Mouse (Mus musculus): ENCODE data around the gene Fam227a. TPM values are rescaled to one million over a fixed set of nuclear protein-coding genes. Genes with fewer than 3 reads are reported as not detected.

The Fam227a gene
- 0.60 and 0.93 TPM in 2 replicates for polyA plus RNA-seq (2016; fragmentation: Nextera tagmentation; extraction: Ambion mirVana)

DNA sequence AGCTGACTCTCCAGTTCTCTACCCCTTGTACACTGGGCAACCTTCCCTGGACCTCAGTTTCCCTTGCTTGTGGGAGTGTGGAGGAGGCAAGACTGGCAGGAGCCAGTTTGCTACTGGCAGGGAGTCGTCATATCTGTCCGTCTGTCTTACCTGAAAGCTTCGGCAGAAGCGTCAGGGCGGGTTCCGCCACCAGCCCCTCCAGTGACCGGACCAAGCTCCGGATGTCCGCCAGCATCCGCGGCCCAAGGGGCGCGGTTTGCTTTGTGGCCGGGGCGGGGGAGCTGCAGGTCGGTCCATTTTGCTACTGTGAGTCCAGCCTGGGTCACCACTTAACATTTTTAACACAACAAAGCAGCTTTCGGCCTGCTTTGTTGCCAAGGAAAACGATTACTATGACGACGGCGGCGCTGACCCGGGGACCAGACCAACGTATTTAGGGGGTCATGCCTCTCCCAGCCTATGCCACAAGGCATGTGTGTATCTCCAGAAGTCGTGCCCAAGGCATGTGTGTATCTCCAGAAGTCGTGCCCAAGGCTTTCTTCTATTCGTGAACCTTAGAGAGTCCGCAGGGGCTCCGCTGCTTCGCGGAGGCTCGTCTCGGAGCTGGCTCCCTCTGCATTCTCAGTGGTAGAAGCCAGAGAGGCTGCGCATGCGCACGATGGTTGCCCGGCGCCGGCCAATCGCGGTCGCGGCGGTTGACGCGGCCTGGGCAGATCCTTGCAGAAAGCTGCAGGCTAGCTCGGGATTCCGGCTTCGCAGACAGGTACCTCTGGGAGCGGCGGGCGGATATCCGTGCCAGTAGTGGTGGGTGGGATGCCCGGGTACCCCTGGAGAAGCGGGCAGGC, at the start of gene Fam227a, which contains the start of gene Cby1:
Fam227a (minus strand) TSS at position 426 of the 845 bp plus-strand sequence.
Cby1 (plus strand) TSS at position 669 of the 845 bp plus-strand sequence.
- peaks cover 21% of the 10 kb centered on the region for H3K36me3 ChIP-seq
- H3K4me2 ChIP-seq, result peak within 1 kb of the TSS; percentile 97
- peak; percentile 91 for ATAC-seq (ENCODE audit: insufficient number of reproducible peaks, low FRiP score)
- H3K27ac ChIP-seq (ENCODE audit: poor library complexity, severe bottlenecking), result peak within 1 kb of the TSS; percentile 88
- WGBS, result under 1% methylated on average over 55 of the region's 55 CpGs
- peaks cover 7% of the 10 kb centered on the region for H3K4me1 ChIP-seq (replicated peaks)
- peak within 1 kb of the TSS; percentile 75 for H3K9ac ChIP-seq
- H3K27me3 ChIP-seq (replicated peaks), result no peaks in the 10 kb centered on the region
- peaks cover 4% of the 10 kb centered on the region for H3K9me3 ChIP-seq (replicated peaks)
- H3K4me3 ChIP-seq, result peak within 1 kb of the TSS; percentile 64

DNA sequence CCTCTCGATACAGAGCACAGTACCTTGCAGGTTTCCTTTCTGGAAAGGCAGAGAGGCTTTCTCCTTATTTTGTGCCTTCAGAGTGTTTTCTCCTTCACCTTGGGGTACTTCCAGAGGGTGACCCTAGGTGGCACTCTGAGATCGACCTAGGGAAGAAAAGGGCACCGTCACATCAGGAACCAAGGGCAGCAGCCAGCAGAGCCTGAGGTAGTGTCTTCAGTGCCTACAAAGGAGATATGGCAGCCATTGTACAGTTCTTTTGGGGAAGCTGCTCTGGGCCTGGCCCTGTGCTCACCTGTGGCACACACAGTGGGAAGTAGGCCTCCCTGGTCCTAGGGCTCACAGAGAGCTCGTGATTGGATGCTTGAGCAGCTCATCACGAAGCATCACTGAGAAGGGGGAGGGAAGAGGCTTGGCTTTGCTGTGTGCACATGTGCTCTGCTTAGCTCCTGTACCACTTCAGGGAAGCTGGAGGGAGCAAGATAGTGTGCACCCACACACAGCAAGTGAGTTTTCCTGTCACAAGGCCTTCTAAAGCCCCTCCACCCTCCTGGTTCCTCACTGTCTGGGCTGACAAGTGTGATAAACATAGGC, 49.6 kb upstream of the Fam227a start:
- ATAC-seq (ENCODE audit: insufficient number of reproducible peaks, low FRiP score), result no peak
- H3K4me2 ChIP-seq, result no peak overlapping the region
- H3K4me1 ChIP-seq (replicated peaks), result 0 out of 2 replicates have a peak, but pooled peaks cover 3% of the 10 kb centered on the region
- no peak overlapping the region for H3K9ac ChIP-seq
- H3K27ac ChIP-seq (ENCODE audit: poor library complexity, severe bottlenecking), result no peak overlapping the region
- H3K27me3 ChIP-seq (replicated peaks), result no peaks in the 10 kb centered on the region
- H3K4me3 ChIP-seq, result no peak overlapping the region
- H3K9me3 ChIP-seq (replicated peaks), result no peaks in the 10 kb centered on the region
- H3K36me3 ChIP-seq, result peaks cover 66% of the 10 kb centered on the region
- 94% methylated on average over 5 of the region's 5 CpGs for WGBS

DNA sequence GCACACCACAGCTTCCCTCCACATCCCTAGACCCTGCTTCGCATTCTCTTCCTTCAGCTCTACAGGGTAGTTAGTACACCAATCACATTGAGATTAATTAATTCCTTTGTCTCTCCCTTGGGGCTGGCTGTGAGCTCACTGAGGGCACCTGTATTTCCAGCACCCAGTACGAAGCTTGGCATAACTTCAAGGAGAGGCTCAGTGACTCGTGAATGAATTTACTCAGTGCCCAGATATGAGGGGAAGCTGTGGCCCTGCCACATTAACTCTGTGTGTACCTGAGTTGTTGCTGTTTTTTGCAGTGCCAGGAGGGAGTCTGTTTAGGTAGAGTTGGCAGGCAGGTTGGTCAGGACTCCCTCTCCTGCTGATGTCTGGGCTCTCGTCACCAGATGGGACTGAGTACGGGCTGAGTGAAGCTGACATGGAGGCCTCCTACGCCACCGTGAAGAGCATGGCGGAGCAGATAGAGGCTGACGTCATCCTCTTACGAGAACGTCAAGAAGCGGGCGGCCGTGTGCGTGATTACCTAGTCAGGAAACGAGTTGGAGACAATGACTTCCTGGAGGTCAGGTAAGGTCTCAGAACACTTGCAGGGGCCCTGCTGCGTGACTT, 48.0 kb upstream of the Fam227a start:
- 74% methylated on average over 17 of the region's 17 CpGs for WGBS
- no peaks in the 10 kb centered on the region for H3K27me3 ChIP-seq (replicated peaks)
- no peaks in the 10 kb centered on the region for H3K9me3 ChIP-seq (replicated peaks)
- H3K4me3 ChIP-seq, result no peak overlapping the region
- no peak for ATAC-seq (ENCODE audit: insufficient number of reproducible peaks, low FRiP score)
- H3K9ac ChIP-seq, result no peak overlapping the region
- no peak overlapping the region for H3K27ac ChIP-seq (ENCODE audit: poor library complexity, severe bottlenecking)
- no peak overlapping the region for H3K4me2 ChIP-seq
- peaks cover 50% of the 10 kb centered on the region for H3K36me3 ChIP-seq
- 0 out of 2 replicates have a peak, but pooled peaks cover 3% of the 10 kb centered on the region for H3K4me1 ChIP-seq (replicated peaks)

DNA sequence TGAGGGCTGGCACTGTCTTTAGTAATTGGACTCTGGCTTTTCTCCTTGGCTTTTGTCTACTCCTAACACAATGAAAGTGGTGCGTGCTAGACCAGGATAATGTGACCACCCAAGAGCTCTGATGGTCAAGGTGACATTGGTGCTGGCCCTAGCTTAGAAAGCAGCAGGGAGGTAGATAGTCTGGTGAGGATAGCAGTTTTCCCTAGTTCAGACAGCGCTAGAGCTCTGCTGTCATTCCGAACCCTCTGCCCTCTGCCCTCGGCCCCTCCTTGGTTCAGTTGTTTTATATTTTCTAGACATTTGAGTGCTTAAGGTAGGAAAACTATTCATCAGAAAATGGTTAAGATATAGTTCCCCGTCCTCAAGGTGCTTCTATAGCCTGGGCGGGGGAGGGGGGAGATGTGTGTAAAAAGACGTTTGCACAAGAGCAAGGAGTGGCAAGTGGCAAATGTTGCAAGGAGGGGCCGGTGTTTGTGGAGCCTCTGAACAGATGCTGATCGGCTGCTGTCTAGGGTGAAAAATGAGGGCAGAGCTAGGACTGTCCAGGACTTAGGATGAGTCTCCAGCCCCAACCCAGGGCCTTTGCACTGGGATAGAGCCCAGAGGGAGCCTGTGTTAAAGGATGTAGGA, 38.9 kb upstream of the Fam227a start:
- no peak overlapping the region for H3K4me2 ChIP-seq
- H3K4me3 ChIP-seq, result no peak overlapping the region
- WGBS, result 80% methylated on average over 9 of the region's 9 CpGs
- peaks cover 35% of the 10 kb centered on the region for H3K4me1 ChIP-seq (replicated peaks)
- no peaks in the 10 kb centered on the region for H3K27me3 ChIP-seq (replicated peaks)
- peaks cover 18% of the 10 kb centered on the region for H3K36me3 ChIP-seq
- no peak for ATAC-seq (ENCODE audit: insufficient number of reproducible peaks, low FRiP score)
- H3K27ac ChIP-seq (ENCODE audit: poor library complexity, severe bottlenecking), result no peak overlapping the region
- no peak overlapping the region for H3K9ac ChIP-seq
- H3K9me3 ChIP-seq (replicated peaks), result no peaks in the 10 kb centered on the region

DNA sequence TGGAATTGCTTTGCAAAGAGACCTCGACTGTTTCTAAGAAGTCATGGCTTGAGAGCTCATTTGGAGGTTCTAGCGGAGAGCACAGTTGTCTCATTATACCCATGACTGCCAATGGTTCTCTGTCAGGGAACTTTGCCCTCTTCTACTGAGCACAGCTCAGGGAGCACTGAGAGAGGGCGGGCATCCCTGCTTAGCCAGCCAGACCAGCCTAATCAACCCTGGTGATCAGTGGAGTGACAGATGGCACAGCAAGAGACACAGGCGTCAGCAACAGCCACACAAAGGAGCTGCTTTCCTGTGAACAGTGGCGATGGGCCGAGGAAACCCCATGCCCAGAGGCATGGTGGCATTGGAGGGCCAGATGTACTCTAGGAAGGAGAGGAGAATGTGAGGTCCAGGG, 38.3 kb upstream of the Fam227a start:
- H3K4me3 ChIP-seq, result no peak overlapping the region
- WGBS, result 81% methylated on average over 6 of the region's 6 CpGs
- no peak overlapping the region for H3K27ac ChIP-seq (ENCODE audit: poor library complexity, severe bottlenecking)
- ATAC-seq (ENCODE audit: insufficient number of reproducible peaks, low FRiP score), result no peak
- H3K27me3 ChIP-seq (replicated peaks), result no peaks in the 10 kb centered on the region
- H3K9ac ChIP-seq, result no peak overlapping the region
- peaks cover 35% of the 10 kb centered on the region for H3K4me1 ChIP-seq (replicated peaks)
- no peak overlapping the region for H3K4me2 ChIP-seq
- peaks cover 18% of the 10 kb centered on the region for H3K36me3 ChIP-seq
- H3K9me3 ChIP-seq (replicated peaks), result no peaks in the 10 kb centered on the region

DNA sequence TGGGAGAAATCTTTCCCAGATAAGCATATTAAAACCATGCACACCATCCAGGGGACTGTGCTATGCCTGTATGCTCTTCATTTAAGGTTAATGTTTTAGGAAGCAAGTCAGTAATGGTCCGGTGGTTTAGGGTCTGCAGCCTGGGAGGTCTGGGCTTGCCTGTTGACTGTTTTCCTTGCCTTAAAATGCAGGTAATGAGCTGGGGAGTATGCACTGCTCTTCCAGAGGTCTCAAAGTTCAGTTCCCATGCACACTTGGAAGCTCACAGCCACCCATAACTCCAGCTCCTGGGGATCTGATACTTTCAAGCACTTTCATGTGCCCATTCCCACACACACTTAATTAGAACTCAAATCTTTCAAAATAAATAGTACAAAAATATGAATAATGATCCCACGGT, 37.8 kb upstream of the Fam227a start:
- H3K4me1 ChIP-seq (replicated peaks), result peaks cover 40% of the 10 kb centered on the region

DNA sequence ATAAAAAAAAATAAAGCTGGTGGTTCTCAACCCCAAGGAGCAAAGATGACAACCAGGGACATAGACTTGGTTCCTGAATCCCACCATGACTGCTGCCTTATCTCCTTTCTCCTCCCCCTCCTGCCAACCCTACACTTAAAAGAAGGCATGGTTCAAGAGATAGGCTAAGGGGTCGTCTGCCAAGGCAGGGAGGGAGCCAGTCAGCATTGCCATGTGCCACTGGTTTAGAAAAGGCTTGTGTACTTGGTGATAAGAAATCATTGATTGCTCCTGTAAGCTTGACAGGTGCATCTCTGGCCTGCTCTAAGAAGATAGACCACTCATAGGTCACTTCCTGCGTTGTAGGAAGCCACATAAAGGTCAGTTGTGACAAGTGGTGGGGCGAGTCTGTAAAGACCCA, 36.8 kb upstream of the Fam227a start:
- 37% methylated on average over 3 of the region's 3 CpGs for WGBS
- no peaks in the 10 kb centered on the region for H3K27me3 ChIP-seq (replicated peaks)
- H3K36me3 ChIP-seq, result peaks cover 18% of the 10 kb centered on the region
- no peak overlapping the region for H3K27ac ChIP-seq (ENCODE audit: poor library complexity, severe bottlenecking)
- no peak overlapping the region for H3K4me2 ChIP-seq
- ATAC-seq (ENCODE audit: insufficient number of reproducible peaks, low FRiP score), result no peak
- no peaks in the 10 kb centered on the region for H3K9me3 ChIP-seq (replicated peaks)
- peaks cover 43% of the 10 kb centered on the region for H3K4me1 ChIP-seq (replicated peaks)
- H3K4me3 ChIP-seq, result no peak overlapping the region
- H3K9ac ChIP-seq, result no peak overlapping the region

More for the DNA sequence above, 37.8 kb upstream of the Fam227a start:
- Histone ChIP-seq H3K4me2 (no peak overlapping the region), H3K27ac (ENCODE audit: poor library complexity, severe bottlenecking) (no peak overlapping the region), H3K4me3 (no peak overlapping the region), H3K9me3 (replicated peaks) (no peaks in the 10 kb centered on the region), H3K36me3 (peaks cover 18% of the 10 kb centered on the region), H3K27me3 (replicated peaks) (no peaks in the 10 kb centered on the region), H3K9ac (no peak overlapping the region)
- WGBS, result 92% methylated on average over 2 of the region's 2 CpGs
- ATAC-seq (ENCODE audit: insufficient number of reproducible peaks, low FRiP score), result no peak

DNA sequence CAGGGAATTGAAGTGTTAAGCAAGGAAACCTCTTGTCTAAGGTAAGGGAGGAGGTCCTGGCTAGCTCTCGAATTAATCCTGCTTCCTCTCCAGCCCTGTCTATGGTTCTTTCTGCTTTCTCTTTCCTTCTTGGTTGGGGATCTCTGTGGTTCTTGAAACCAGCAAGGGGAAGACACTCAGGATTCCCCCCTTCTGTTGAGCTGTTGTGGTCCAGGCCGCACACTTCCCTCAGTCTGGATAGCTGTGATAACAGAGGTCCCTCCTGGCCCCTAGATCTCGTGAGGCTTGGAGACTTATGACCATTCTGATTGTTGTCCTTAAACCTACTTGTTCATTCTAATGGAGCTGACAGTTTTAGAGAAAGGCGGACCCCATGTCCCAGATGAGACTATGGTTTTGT, 35.8 kb upstream of the Fam227a start:
- H3K4me2 ChIP-seq, result peak overlapping the region; percentile 31
- H3K4me1 ChIP-seq (replicated peaks), result peaks cover 48% of the 10 kb centered on the region
- WGBS, result 66% methylated on average over 4 of the region's 4 CpGs
- no peak overlapping the region for H3K9ac ChIP-seq
- no peak overlapping the region for H3K4me3 ChIP-seq
- no peak overlapping the region for H3K27ac ChIP-seq (ENCODE audit: poor library complexity, severe bottlenecking)
- peaks cover 17% of the 10 kb centered on the region for H3K36me3 ChIP-seq
- H3K9me3 ChIP-seq (replicated peaks), result no peaks in the 10 kb centered on the region
- H3K27me3 ChIP-seq (replicated peaks), result no peaks in the 10 kb centered on the region
- no peak for ATAC-seq (ENCODE audit: insufficient number of reproducible peaks, low FRiP score)

DNA sequence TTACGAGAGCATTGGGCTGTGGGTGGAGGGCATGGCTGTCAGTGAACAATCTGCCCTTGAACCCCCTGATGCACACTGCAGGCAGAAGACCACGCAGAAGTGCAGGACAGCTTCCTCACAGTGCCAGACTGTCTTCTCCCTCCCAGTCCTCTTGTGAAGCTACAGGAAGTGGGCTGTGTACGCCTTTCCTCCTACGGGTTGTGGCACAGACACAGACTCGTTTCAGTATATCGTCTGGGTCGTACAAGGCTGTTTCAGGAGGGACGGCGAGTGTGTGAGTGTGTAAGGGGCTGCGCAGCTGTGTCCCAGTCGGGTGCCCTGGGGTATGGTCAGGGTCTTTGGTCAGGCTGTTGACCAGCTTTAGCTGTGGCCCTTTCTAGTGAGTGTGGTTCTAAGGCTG, 35.0 kb upstream of the Fam227a start:
- WGBS, result 73% methylated on average over 11 of the region's 11 CpGs
- Histone ChIP-seq H3K4me3 (no peak overlapping the region), H3K27me3 (replicated peaks) (no peaks in the 10 kb centered on the region), H3K36me3 (peaks cover 11% of the 10 kb centered on the region), H3K27ac (ENCODE audit: poor library complexity, severe bottlenecking) (no peak overlapping the region), H3K4me1 (replicated peaks) (peaks cover 50% of the 10 kb centered on the region), H3K4me2 (peak overlapping the region; percentile 31), H3K9me3 (replicated peaks) (no peaks in the 10 kb centered on the region), H3K9ac (peak overlapping the region; percentile 0; the same call in 1 of the 2 replicates)
- no peak for ATAC-seq (ENCODE audit: insufficient number of reproducible peaks, low FRiP score)

DNA sequence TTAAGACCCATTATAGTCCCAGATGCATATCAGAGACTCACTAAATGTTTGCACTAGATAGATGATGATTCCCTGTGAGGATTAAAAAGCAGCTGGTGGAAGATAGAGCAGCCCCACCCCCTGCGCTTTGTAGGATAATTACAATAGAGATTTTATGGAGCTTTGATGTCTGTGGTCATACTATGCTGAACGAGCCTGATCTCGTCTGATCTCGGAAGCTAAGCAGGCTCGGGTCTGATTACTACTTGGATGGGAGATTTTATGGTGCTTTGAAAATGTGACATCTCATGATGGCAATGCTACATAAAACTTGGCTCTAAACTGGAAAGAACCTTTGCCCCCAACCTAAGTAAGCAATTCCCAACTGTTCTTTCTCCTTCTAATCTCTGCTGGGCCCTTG, 33.6 kb upstream of the Fam227a start:
- Histone ChIP-seq H3K27me3 (replicated peaks) (no peaks in the 10 kb centered on the region), H3K9me3 (replicated peaks) (no peaks in the 10 kb centered on the region), H3K9ac (no peak overlapping the region), H3K4me1 (replicated peaks) (peaks cover 44% of the 10 kb centered on the region), H3K27ac (ENCODE audit: poor library complexity, severe bottlenecking) (no peak overlapping the region), H3K4me2 (peak overlapping the region; percentile 99), H3K36me3 (peaks cover 11% of the 10 kb centered on the region), H3K4me3 (no peak overlapping the region)
- no peak for ATAC-seq (ENCODE audit: insufficient number of reproducible peaks, low FRiP score)
- 90% methylated on average over 5 of the region's 5 CpGs for WGBS

All from heart, embryonic 12.5 days (tissue).